Mouse (Mus musculus) CH12.LX (cell line): ENCODE data around the gene Ppt2.

Experiments used
- ELF1 ChIP-seq: IDR thresholded peaks from 2 replicates; pipeline ENCODE4 v1.6.1; 2014; ENCODE audit warnings: low read depth, mild to moderate bottlenecking, inconsistent platforms, low read length, improper control_type of control experiment
- EP300 ChIP-seq: IDR thresholded peaks from 2 replicates; pipeline ENCODE4 v1.6.1; 2011; ENCODE audit warnings: low read length, improper control_type of control experiment
- ETS1 ChIP-seq: conservative IDR thresholded peaks from 2 replicates; pipeline ENCODE4 v1.6.1; 2012; ENCODE audit warnings: low read depth, mild to moderate bottlenecking, inconsistent platforms, low read length, improper control_type of control experiment, moderate library complexity
- NRF1 ChIP-seq: IDR thresholded peaks from 2 replicates; pipeline ENCODE4 v1.6.1; 2014; ENCODE audit warnings: low read depth, mild to moderate bottlenecking, inconsistent platforms, low read length, improper control_type of control experiment, moderate library complexity
- USF2 ChIP-seq: conservative IDR thresholded peaks from 2 replicates; pipeline ENCODE4 v1.6.1; 2011; ENCODE audit warnings: low read depth, low read length, improper control_type of control experiment

- TF ChIP-seq ELF1 (no peak), EP300 (no peak), ETS1 (no peak), NRF1 (no peak), USF2 (no peak)
Observed at GRCm38 (mm10) chr17:34654392-34654791, 26.1 kb upstream of the Ppt2 start.
